Mouse (Mus musculus): Measurements from ENCODE around the gene Lrfn2. TPM values are rescaled to one million over a fixed set of nuclear protein-coding genes. Genes with fewer than 3 reads are reported as not detected.

Gene Lrfn2
- polyA plus RNA-seq, 1 experiment from 2014 or later, result 0.04 TPM

DNA sequence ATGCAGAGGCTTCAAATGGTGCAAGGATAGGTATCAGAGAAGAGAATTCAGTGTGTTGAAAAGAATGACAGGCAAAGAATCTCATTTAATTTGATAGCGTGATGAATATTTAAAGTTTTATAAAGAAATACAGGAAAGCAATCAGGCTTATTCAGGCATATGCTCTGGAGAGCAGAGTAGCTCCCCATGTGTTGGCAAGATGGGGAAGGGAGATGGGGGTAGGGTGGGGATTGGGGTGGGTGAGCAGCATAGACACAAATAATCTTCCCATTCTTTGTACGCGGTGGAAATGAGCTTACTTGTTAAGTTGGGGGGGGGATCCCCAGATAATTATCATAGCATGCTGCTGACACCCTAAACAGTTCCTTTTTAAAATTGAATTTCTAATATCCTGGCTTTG lies 13.7 kb upstream of the Lrfn2 start:
- Histone ChIP-seq H3K9me3 (ENCODE audit: low read length) (no peaks in the 10 kb centered on the region), H3K27me3 (replicated peaks; ENCODE audit: insufficient read depth, low read length) (no peaks in the 10 kb centered on the region), H3K4me3 (ENCODE audit: low read depth, low read length) (no peak overlapping the region), H3K9ac (replicated peaks; ENCODE audit: low read depth) (no peak overlapping the region), H3K4me1 (ENCODE audit: insufficient read depth, low read depth, low read length) (no peaks in the 10 kb centered on the region), H3K36me3 (ENCODE audit: insufficient read depth, low read length) (no peaks in the 10 kb centered on the region), H3K27ac (ENCODE audit: low read length) (no peak overlapping the region), H3K4me2 (replicated peaks; ENCODE audit: low read depth, low read length) (no peak overlapping the region)
- no peak for ATAC-seq
- WGBS, result 97% methylated on average over 3 of the region's 3 CpGs
- no peak for TF ChIP-seq CTCF (IDR thresholded peaks at IDR 0.05)
- no peak for TF ChIP-seq EP300 (IDR thresholded peaks at IDR 0.05)
- no peak for DNase-seq (ENCODE audit: low spot score)

GRCm38 (mm10) chr17:48922905-48923304 lies 9.3 kb upstream of the Lrfn2 start:
- ATAC-seq (no peak), DNase-seq (ENCODE audit: low spot score) (no peak)
- Histone ChIP-seq H3K9ac (replicated peaks; ENCODE audit: low read depth) (no peak overlapping the region), H3K4me3 (ENCODE audit: low read depth, low read length) (no peak overlapping the region), H3K27ac (ENCODE audit: low read length) (no peak overlapping the region), H3K36me3 (ENCODE audit: insufficient read depth, low read length) (no peaks in the 10 kb centered on the region), H3K9me3 (ENCODE audit: low read length) (no peaks in the 10 kb centered on the region), H3K4me2 (replicated peaks; ENCODE audit: low read depth, low read length) (no peak overlapping the region), H3K4me1 (ENCODE audit: insufficient read depth, low read depth, low read length) (no peaks in the 10 kb centered on the region), H3K27me3 (replicated peaks; ENCODE audit: insufficient read depth, low read length) (no peaks in the 10 kb centered on the region)
- WGBS, result 77% methylated on average over 2 of the region's 2 CpGs
- TF ChIP-seq CTCF (IDR thresholded peaks at IDR 0.05), result no peak
- no peak for TF ChIP-seq EP300 (IDR thresholded peaks at IDR 0.05)

DNA sequence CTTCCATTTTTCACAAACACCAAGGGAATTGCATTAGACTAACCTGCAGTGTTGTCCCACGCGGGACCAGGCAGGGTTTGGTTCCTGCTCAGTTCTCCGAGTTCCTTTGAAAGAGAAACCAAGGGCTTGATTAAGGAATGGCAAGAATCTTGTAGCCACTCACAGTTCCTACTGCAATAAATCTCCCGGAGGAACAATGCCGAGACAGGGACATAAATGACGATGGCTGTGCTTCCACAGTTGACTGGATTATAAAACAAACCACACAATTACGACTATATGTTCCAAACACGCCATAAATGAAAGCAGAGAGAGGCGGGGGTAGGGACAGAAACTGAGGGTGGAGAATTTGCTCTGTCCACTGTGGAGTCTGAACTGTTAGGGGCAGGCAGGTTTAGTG lies 6.8 kb upstream of the Lrfn2 start:
- no peak for ATAC-seq
- WGBS, result 61% methylated on average over 9 of the region's 9 CpGs
- DNase-seq (ENCODE audit: low spot score), result no peak

GRCm38 (mm10) chr17:48930994-48931393 lies 1.2 kb upstream of the Lrfn2 start:
- WGBS, result 51% methylated on average over 10 of the region's 10 CpGs
- H3K36me3 ChIP-seq (ENCODE audit: insufficient read depth, low read length), result no peaks in the 10 kb centered on the region
- H3K9ac ChIP-seq (replicated peaks; ENCODE audit: low read depth), result no peak overlapping the region
- TF ChIP-seq EP300 (IDR thresholded peaks at IDR 0.05) (no peak), CTCF (IDR thresholded peaks at IDR 0.05) (no peak)
- H3K4me3 ChIP-seq (ENCODE audit: low read depth, low read length), result no peak overlapping the region
- no peak for DNase-seq (ENCODE audit: low spot score)
- no peak overlapping the region for H3K4me2 ChIP-seq (replicated peaks; ENCODE audit: low read depth, low read length)
- H3K27ac ChIP-seq (ENCODE audit: low read length), result no peak overlapping the region
- H3K4me1 ChIP-seq (ENCODE audit: insufficient read depth, low read depth, low read length), result no peaks in the 10 kb centered on the region
- peaks cover 12% of the 10 kb centered on the region; the same call in 1 of the 2 replicates for H3K27me3 ChIP-seq (replicated peaks; ENCODE audit: insufficient read depth, low read length)
- no peaks in the 10 kb centered on the region for H3K9me3 ChIP-seq (ENCODE audit: low read length)
- ATAC-seq, result no peak

More for the DNA sequence above, 6.8 kb upstream of the Lrfn2 start:
- no peak overlapping the region for H3K4me3 ChIP-seq (ENCODE audit: low read depth, low read length)
- no peaks in the 10 kb centered on the region for H3K36me3 ChIP-seq (ENCODE audit: insufficient read depth, low read length)
- no peak overlapping the region for H3K9ac ChIP-seq (replicated peaks; ENCODE audit: low read depth)
- no peaks in the 10 kb centered on the region for H3K4me1 ChIP-seq (ENCODE audit: insufficient read depth, low read depth, low read length)
- no peaks in the 10 kb centered on the region for H3K27me3 ChIP-seq (replicated peaks; ENCODE audit: insufficient read depth, low read length)
- H3K27ac ChIP-seq (ENCODE audit: low read length), result no peak overlapping the region
- no peak for TF ChIP-seq CTCF (IDR thresholded peaks at IDR 0.05)
- no peak for TF ChIP-seq EP300 (IDR thresholded peaks at IDR 0.05)
- no peak overlapping the region for H3K4me2 ChIP-seq (replicated peaks; ENCODE audit: low read depth, low read length)
- H3K9me3 ChIP-seq (ENCODE audit: low read length), result no peaks in the 10 kb centered on the region

DNA sequence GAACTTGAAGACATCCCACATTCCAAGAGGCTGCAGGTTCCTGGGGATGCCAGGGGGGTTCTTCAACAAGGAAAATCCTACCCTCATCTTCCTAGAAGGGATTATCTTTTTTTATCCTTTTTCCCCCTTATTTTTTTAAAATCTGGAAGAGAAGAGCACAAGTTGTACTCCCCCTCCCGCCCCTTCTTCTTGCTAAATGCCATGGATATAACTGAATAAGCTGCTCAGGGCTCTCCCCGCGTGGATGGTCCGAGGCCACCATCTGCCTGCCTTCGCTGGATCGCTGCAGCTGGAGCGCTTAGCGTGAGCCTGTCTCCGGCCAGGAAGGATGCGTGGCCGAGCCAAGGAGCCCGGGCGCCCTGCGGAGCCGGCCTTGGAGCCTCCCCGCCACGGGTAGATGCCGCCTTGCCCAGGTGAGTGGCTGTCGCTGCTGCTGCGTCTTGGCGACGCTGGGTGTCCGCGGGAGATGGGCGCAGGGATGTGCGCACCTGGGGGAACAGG lies 277 bp downstream of the Lrfn2 start:
- Histone ChIP-seq H3K9ac (replicated peaks; ENCODE audit: low read depth) (no peak overlapping the region), H3K4me3 (ENCODE audit: low read depth, low read length) (no peak overlapping the region), H3K27ac (ENCODE audit: low read length) (no peak overlapping the region), H3K4me1 (ENCODE audit: insufficient read depth, low read depth, low read length) (no peaks in the 10 kb centered on the region), H3K36me3 (ENCODE audit: insufficient read depth, low read length) (no peaks in the 10 kb centered on the region), H3K27me3 (replicated peaks; ENCODE audit: insufficient read depth, low read length) (peaks cover 12% of the 10 kb centered on the region; the same call in 1 of the 2 replicates), H3K9me3 (ENCODE audit: low read length) (no peaks in the 10 kb centered on the region), H3K4me2 (replicated peaks; ENCODE audit: low read depth, low read length) (peak overlapping the region; percentile 71; the same call in 1 of the 2 replicates)
- under 1% methylated on average over 26 of the region's 26 CpGs for WGBS
- no peak for DNase-seq (ENCODE audit: low spot score)
- no peak for ATAC-seq
- no peak for TF ChIP-seq EP300 (IDR thresholded peaks at IDR 0.05)

GRCm38 (mm10) chr17:48932916-48933315 lies 737 bp downstream of the Lrfn2 start:
- Histone ChIP-seq H3K36me3 (ENCODE audit: insufficient read depth, low read length) (no peaks in the 10 kb centered on the region), H3K4me2 (replicated peaks; ENCODE audit: low read depth, low read length) (no peak overlapping the region), H3K9me3 (ENCODE audit: low read length) (no peaks in the 10 kb centered on the region), H3K27ac (ENCODE audit: low read length) (no peak overlapping the region), H3K4me3 (ENCODE audit: low read depth, low read length) (no peak overlapping the region), H3K27me3 (replicated peaks; ENCODE audit: insufficient read depth, low read length) (peaks cover 12% of the 10 kb centered on the region; the same call in 1 of the 2 replicates), H3K9ac (replicated peaks; ENCODE audit: low read depth) (no peak overlapping the region), H3K4me1 (ENCODE audit: insufficient read depth, low read depth, low read length) (no peaks in the 10 kb centered on the region)
- 11% methylated on average over 8 of the region's 9 CpGs for WGBS
- ATAC-seq (no peak), DNase-seq (ENCODE audit: low spot score) (no peak)
- TF ChIP-seq CTCF (IDR thresholded peaks at IDR 0.05) (no peak), EP300 (IDR thresholded peaks at IDR 0.05) (no peak)

- Histone ChIP-seq H3K4me1 (ENCODE audit: insufficient read depth, low read depth, low read length) (no peaks in the 10 kb centered on the region), H3K36me3 (ENCODE audit: insufficient read depth, low read length) (no peaks in the 10 kb centered on the region), H3K27ac (ENCODE audit: low read length) (no peak overlapping the region), H3K27me3 (replicated peaks; ENCODE audit: insufficient read depth, low read length) (peaks cover 12% of the 10 kb centered on the region; the same call in 1 of the 2 replicates), H3K9me3 (ENCODE audit: low read length) (no peaks in the 10 kb centered on the region), H3K4me2 (replicated peaks; ENCODE audit: low read depth, low read length) (no peak overlapping the region), H3K4me3 (ENCODE audit: low read depth, low read length) (no peak overlapping the region), H3K9ac (replicated peaks; ENCODE audit: low read depth) (no peak overlapping the region)
- DNase-seq (ENCODE audit: low spot score) (no peak), ATAC-seq (no peak)
- TF ChIP-seq CTCF (IDR thresholded peaks at IDR 0.05) (no peak), EP300 (IDR thresholded peaks at IDR 0.05) (no peak)
- 73% methylated on average over 8 of the region's 8 CpGs for WGBS
Measured at GRCm38 (mm10) chr17:48935201-48935600, 3.0 kb downstream of the Lrfn2 start.
